Mouse (Mus musculus): ENCODE measurements around the gene Gm9945.

The Gm9945 gene

GRCm38 (mm10) chr11:53524905-53525304 lies 44.9 kb downstream of the Gm9945 start:
- DNase-seq, result peak; percentile 56

DNA sequence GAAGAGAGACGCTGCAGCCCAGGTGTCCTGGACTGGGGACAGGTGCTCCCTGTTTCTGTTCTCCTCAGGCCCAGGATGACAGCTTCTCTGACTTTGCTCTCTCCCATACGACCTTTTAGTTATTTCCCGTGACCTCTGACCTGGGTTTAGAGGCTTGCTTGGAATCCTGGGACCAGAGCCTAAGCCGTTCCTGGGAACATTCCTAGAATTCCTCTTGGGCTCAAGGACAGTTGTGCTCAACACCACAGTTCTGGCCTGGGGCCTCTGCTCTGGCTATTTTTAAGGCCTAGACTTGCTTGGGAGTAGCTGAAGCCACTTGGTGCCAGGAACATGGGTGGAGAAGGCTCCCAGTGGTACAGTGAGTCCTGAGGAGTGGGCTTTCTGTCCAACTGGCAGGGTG lies 45.5 kb downstream of the Gm9945 start:
- DNase-seq, result no peak

- DNase-seq, result no peak
Measured at GRCm38 (mm10) chr11:53528397-53529252, 48.7 kb downstream of the Gm9945 start.

DNA sequence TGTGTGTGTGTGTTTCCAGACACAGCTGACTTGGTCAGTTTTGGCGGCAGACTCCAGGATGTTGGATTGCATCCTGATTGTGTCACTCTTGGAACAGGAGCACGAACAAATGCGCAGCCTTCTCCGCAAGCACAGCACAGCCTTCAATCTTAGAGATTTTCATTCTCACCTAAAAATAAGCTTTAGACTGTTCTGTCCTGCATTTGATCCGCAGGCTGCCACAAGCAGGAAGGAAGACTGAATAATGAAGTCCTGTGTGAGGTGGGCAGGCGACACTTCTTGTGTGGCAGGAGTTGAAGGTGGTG lies 49.2 kb downstream of the Gm9945 start:
- DNase-seq, result no peak

DNA sequence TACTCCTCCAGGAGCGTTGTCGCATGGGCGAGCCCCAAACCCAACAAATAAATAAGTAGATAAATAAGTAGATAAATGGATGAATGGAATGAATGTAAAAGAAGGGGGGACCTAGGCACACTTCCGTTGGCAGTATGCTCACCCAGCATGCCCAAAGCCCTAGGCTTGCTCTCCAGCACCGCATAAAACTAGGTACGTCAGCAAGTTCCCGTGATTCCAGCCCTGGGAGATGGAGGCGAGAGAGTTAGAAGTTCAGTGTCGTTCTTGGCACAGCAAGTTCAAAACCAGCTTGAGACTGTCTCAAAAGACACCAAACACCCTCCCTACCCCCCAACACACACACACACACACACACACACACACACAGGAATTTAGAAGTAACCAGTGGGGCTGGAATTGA lies 50.0 kb downstream of the Gm9945 start:
- DNase-seq, result no peak
